Mouse (Mus musculus) limb, embryonic 14.5 days (tissue): ENCODE measurements around the gene Pisd. TPM values are rescaled to one million over a fixed set of nuclear protein-coding genes. Genes with fewer than 3 reads are reported as not detected.
A peak's percentile ranks its signal among the peaks of the same experiment; 100 is the strongest.

Source experiments
- ATAC-seq: fragments of 200-750 bp; cut with Nextera tagmentation; 2 replicates; pipeline ENCODE4 v1.8.0; 2017; ENCODE audit warnings: low read depth, moderate number of reproducible peaks, moderate TSS enrichment; ENCODE audit not compliant: low FRiP score
- DNase-seq: peaks from one replicate; pipeline ENCODE4 v3.0.0-alpha.2; 2015; ENCODE audit warnings: low spot score
- H3K27ac ChIP-seq: fragments of 300-500 bp; sonication (generic); replicated peaks from 2 replicates; pipeline ENCODE4 v1.5.1; 2014; ENCODE audit warnings: low read depth, mild to moderate bottlenecking, low read length, moderate library complexity, mixed read lengths
- H3K27me3 ChIP-seq: fragments of 300-500 bp; sonication (generic); 2 replicates; pipeline ENCODE4 v1.6.1; 2014; ENCODE audit warnings: low read length, mixed read lengths; ENCODE audit not compliant: control insufficient read depth, insufficient read depth
- H3K36me3 ChIP-seq: fragments of 300-500 bp; sonication (generic); 2 replicates; pipeline ENCODE4 v1.6.1; 2014; ENCODE audit warnings: mild to moderate bottlenecking, low read length, moderate library complexity, mixed read lengths; ENCODE audit not compliant: control insufficient read depth, insufficient read depth
- H3K4me1 ChIP-seq: fragments of 300-500 bp; sonication (generic); 2 replicates; pipeline ENCODE4 v1.6.1; 2014; ENCODE audit warnings: antibody characterized with exemption, low read length, mixed read lengths; ENCODE audit not compliant: control insufficient read depth, insufficient read depth
- H3K4me2 ChIP-seq: fragments of 300-500 bp; sonication (generic); replicated peaks from 2 replicates; pipeline ENCODE4 v1.6.1; 2014; ENCODE audit warnings: low read depth, mild to moderate bottlenecking, low read length, moderate library complexity; ENCODE audit not compliant: severe bottlenecking
- H3K4me3 ChIP-seq: fragments of 300-500 bp; sonication (generic); replicated peaks from 2 replicates; pipeline ENCODE4 v1.5.1; 2014; ENCODE audit warnings: low read length
- H3K9ac ChIP-seq: fragments of 300-500 bp; sonication (generic); 2 replicates; pipeline ENCODE4 v1.6.1; 2014; ENCODE audit warnings: mild to moderate bottlenecking, low read depth, low read length, moderate library complexity; ENCODE audit not compliant: severe bottlenecking
- H3K9me3 ChIP-seq: fragments of 300-500 bp; sonication (generic); 2 replicates; pipeline ENCODE4 v1.6.1; 2016; ENCODE audit warnings: low read length; ENCODE audit not compliant: control insufficient read depth
- POLR2A ChIP-seq: fragments of 200-500 bp; IDR thresholded peaks from 2 replicates; pipeline ENCODE4 v1.8.0; 2012; ENCODE audit warnings: inconsistent platforms, mild to moderate bottlenecking, moderate library complexity, borderline replicate concordance; ENCODE audit not compliant: insufficient read depth, insufficient read length; ENCODE audit errors: extremely low read depth
- WGBS: fragments of 180-500 bp; shearing (Covaris S2); extraction: QIAGEN DNeasy Blood & Tissue Kit; methylation state at CpG from one replicate; pipeline ENCODE4 v1.1.7; 2014; 5-methylcytosine and 5-hydroxymethylcytosine counted together
- polyA plus RNA-seq, 2 experiments: library from polyadenylated mRNA; depleted of rRNA in 1 of 2; stranded (reverse) in 1 of 2; unstranded in 1 of 2; fragments of >200 nt; fragmentation: Nextera tagmentation in 1 of 2; extraction: Ambion mirVana in 1 of 2; gene quantifications; 2 replicates each; pipeline versions ENCODE4 v1.2.1 to v1.2.3; 2012 to 2014

The Pisd gene
- polyA plus RNA-seq, 2 experiments: 45.7 to 57.5 TPM

DNA sequence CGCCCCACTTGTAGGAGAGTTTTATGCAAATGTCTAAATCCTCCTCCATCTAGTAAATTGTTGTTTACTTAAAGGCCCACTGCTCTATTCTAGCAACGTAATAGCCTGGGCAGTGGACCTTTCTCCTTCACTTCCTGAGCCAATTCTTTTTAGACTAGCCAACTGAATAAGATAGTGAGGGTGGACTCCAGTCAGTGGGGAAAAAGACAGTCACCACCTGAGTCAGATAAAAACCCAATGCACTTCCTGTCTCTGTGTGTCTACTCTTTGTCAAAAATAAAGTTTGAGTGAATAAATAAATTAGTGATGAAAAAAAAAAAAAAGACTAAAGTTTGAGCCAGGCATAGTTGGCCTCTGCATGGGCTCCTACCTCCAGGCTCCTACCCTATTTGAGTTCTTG is 25.8 kb downstream of the Pisd start:
- peaks cover 10% of the 10 kb centered on the region for H3K36me3 ChIP-seq
- no peaks in the 10 kb centered on the region for H3K4me1 ChIP-seq
- H3K9me3 ChIP-seq: no peaks in the 10 kb centered on the region
- H3K27me3 ChIP-seq: no peaks in the 10 kb centered on the region
- H3K4me2 ChIP-seq: no peak overlapping the region
- H3K27ac ChIP-seq: no peak overlapping the region
- 90% methylated on average over 2 of the region's 2 CpGs for WGBS
- H3K4me3 ChIP-seq: no peak overlapping the region
- no peak overlapping the region for H3K9ac ChIP-seq
- DNase-seq (no peak), ATAC-seq (no peak)
- no peak for TF ChIP-seq POLR2A

DNA sequence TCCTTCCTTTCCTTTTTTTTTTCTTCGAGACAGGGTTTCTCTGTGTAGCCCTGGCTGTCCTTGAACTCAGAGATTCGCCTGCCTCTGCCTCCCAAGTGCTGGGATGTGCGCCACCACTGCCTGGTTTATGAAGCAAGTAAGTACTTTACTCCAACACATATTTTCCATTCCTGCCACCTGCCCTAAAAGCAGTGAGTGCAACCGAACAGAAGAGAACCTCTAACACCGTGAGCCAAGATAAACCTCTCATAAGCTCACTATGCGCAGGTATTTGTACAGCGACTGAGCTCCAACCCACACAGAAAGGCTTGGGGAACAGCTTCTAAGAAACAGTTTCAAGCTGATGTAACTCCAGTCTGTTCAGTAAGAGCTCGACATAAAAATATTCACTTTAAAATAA is 29.3 kb downstream of the Pisd start:
- DNase-seq (no peak), ATAC-seq (no peak)
- Histone ChIP-seq H3K9me3 (no peaks in the 10 kb centered on the region), H3K4me3 (no peak overlapping the region), H3K36me3 (no peaks in the 10 kb centered on the region), H3K4me2 (no peak overlapping the region), H3K27ac (no peak overlapping the region), H3K4me1 (no peaks in the 10 kb centered on the region), H3K9ac (no peak overlapping the region), H3K27me3 (no peaks in the 10 kb centered on the region)
- TF ChIP-seq POLR2A: no peak
- 90% methylated on average over 8 of the region's 8 CpGs for WGBS

DNA sequence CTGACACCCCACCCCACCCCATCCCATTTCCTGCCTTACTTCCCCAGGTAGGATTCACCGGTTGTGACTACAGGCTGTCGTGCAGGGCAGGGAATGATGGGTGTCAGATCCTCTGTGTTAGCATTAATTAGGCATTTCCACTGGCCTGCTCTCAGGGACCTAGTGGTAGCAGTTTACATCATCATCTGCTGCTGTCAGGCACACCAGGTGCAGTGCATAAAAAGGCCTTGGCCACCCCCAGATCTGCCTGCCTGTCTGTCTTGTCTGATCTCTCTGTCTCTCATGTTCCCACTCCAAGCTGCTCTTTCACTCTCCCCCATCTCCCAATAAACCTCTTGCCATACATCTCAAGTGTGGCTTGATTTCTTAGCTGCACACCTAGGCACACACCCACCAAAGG is 33.7 kb downstream of the Pisd start:
- no peak for ATAC-seq

DNA sequence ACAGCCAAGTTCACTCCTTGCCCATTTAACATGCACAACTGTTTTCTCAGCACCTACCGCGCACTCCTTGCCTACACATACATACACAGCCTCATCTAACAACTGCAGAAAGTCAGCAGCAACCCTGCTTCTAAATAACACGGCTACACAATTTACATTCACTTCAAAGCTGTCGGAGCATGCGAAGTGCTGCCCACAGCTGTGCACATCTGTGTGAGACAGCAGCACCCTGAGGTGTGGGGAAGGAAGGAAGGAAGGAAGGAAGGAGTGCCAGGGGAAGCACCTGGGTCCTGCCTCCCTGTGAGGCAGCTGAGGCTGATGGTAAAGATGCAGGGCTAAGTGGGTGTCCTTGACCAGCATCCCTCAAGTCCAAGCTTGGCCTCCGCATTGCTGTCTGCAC is 36.5 kb downstream of the Pisd start:
- 93% methylated on average over 6 of the region's 6 CpGs for WGBS
- TF ChIP-seq POLR2A: no peak

More for the DNA sequence above, 33.7 kb downstream of the Pisd start:
- no peak for DNase-seq
- WGBS: 53% methylated on average over 2 of the region's 2 CpGs
- Histone ChIP-seq H3K27me3 (no peaks in the 10 kb centered on the region), H3K4me2 (no peak overlapping the region), H3K4me3 (no peak overlapping the region), H3K27ac (no peak overlapping the region), H3K4me1 (peaks cover under 1% of the 10 kb centered on the region; the same call in 1 of the 2 replicates), H3K9ac (no peak overlapping the region), H3K9me3 (no peaks in the 10 kb centered on the region), H3K36me3 (no peaks in the 10 kb centered on the region)
- no peak for TF ChIP-seq POLR2A

DNA sequence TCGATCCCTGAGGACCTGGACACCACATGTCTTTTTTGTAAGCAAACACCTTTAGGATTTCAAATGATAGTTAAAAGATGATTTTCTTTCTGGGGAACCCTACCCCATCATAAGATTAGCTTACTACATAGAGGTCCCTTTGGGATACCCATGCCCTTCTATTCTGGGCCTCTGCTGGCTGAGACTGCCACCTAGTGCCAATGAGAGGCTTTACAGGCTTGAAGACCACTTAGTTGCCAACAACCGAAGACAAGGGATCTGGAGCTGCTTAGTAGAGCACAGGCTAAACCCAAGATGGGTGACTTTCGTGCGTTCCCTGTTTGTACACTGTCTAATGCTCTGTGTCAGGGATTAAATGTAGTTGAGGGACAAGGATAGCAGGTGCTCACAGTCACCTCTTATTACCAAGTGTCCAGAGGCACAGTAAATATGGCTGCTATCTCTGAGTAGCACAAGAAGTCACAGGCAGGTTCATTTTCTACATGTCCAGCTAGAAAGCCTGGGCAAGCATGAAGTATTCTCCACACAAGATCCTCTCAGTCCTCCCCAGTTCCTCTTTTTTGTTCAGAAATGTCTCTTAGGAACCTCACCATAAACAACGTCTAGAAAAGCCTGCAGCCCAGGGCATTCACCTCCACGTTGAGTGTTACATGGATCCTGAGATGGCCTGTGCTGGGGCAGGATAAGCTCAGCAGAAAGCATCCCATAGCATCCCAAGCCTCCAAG is 37.6 kb downstream of the Pisd start:
- Histone ChIP-seq H3K9me3 (no peaks in the 10 kb centered on the region), H3K36me3 (no peaks in the 10 kb centered on the region), H3K27ac (no peak overlapping the region), H3K4me1 (peaks cover 9% of the 10 kb centered on the region; the same call in 1 of the 2 replicates), H3K4me2 (no peak overlapping the region), H3K9ac (no peak overlapping the region), H3K4me3 (no peak overlapping the region), H3K27me3 (no peaks in the 10 kb centered on the region)
- ATAC-seq (0 out of 2 replicates have a peak, but pooled peaks have one; percentile 45), DNase-seq (peak; percentile 52)
- 63% methylated on average over 6 of the region's 6 CpGs for WGBS
- TF ChIP-seq POLR2A: 0 out of 2 replicates have a peak, but pooled peaks have one; percentile 8

More for the DNA sequence above, 36.5 kb downstream of the Pisd start:
- ATAC-seq (no peak), DNase-seq (no peak)
- H3K4me2 ChIP-seq: no peak overlapping the region
- H3K27ac ChIP-seq: no peak overlapping the region
- H3K27me3 ChIP-seq: no peaks in the 10 kb centered on the region
- no peaks in the 10 kb centered on the region for H3K9me3 ChIP-seq
- peaks cover 9% of the 10 kb centered on the region; the same call in 1 of the 2 replicates for H3K4me1 ChIP-seq
- no peak overlapping the region for H3K4me3 ChIP-seq
- no peak overlapping the region for H3K9ac ChIP-seq
- no peaks in the 10 kb centered on the region for H3K36me3 ChIP-seq
